Mouse (Mus musculus): ENCODE measurements around the gene 4930432K21Rik. TPM values are rescaled to one million over a fixed set of nuclear protein-coding genes. Genes with fewer than 3 reads are reported as not detected.

4930432K21Rik gene
- polyA plus RNA-seq, 1 experiment from 2014 or later, result 1.9 TPM

DNA sequence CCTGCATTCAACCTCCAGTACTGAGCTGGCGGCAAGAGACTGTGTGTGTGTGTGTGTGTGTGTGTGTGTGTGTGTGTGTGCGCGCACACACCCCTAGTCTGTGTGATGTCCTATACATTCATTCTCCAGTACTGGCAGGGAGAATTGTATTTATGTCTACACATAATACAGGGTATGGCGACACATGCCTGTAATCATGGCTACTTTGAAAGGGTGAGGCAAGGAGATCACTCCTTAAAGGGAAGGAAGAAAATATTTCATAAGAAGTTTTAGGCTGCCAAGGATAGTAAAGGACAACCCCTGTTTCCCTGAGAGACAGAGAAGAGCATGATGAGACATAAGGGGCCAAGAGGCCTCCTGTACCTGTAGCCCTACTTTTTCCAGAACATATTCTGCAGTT lies 9.8 kb downstream of the 4930432K21Rik start:
- H3K4me2 ChIP-seq (replicated peaks), result no peak overlapping the region
- no peaks in the 10 kb centered on the region for H3K4me1 ChIP-seq
- peaks cover 20% of the 10 kb centered on the region; the same call in 1 of the 2 replicates for H3K36me3 ChIP-seq
- ATAC-seq (ENCODE audit: low FRiP score), result no peak
- WGBS, result 94% methylated on average over 4 of the region's 4 CpGs
- no peak overlapping the region for H3K4me3 ChIP-seq
- H3K27me3 ChIP-seq, result no peaks in the 10 kb centered on the region
- no peak overlapping the region for H3K27ac ChIP-seq
- no peak overlapping the region for H3K9ac ChIP-seq
- no peaks in the 10 kb centered on the region for H3K9me3 ChIP-seq (replicated peaks)

DNA sequence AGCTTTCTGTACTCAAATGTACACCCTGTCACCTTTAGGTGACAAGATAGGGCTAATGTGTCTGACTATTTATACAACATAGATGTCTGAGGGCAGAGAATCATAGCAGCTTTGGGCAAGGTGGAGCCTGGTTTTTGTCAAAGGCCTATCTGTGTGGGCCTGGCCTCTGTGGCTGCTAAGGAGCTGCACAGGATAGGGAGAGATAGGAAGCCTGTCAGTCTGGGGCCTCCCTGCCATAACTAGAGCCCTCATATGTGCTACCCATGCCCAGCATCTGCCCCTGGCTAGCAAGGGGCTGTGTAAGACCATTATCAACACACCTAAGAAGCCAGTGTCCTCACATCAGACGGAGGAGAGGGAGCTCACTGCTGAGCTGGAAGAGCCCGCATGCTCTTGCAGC lies 19.9 kb downstream of the 4930432K21Rik start:
- Histone ChIP-seq H3K27ac (no peak overlapping the region), H3K4me1 (no peaks in the 10 kb centered on the region), H3K27me3 (no peaks in the 10 kb centered on the region), H3K36me3 (peaks cover 28% of the 10 kb centered on the region), H3K9me3 (replicated peaks) (no peaks in the 10 kb centered on the region), H3K4me2 (replicated peaks) (no peak overlapping the region), H3K4me3 (no peak overlapping the region), H3K9ac (no peak overlapping the region)
- WGBS, result 87% methylated on average over 2 of the region's 2 CpGs
- ATAC-seq (ENCODE audit: low FRiP score), result no peak

- Histone ChIP-seq H3K36me3 (peaks cover 51% of the 10 kb centered on the region), H3K4me2 (replicated peaks) (no peak overlapping the region), H3K27me3 (no peaks in the 10 kb centered on the region), H3K9ac (no peak overlapping the region), H3K9me3 (replicated peaks) (no peaks in the 10 kb centered on the region), H3K4me3 (no peak overlapping the region), H3K27ac (no peak overlapping the region), H3K4me1 (no peaks in the 10 kb centered on the region)
- ATAC-seq (ENCODE audit: low FRiP score), result no peak
- WGBS, result 87% methylated on average over 5 of the region's 5 CpGs
These were observed 22.3 kb downstream of the 4930432K21Rik start for GRCm38 (mm10) chr8:84170096-84170495.

GRCm38 (mm10) chr8:84173861-84174260 lies 26.0 kb downstream of the 4930432K21Rik start:
- Histone ChIP-seq H3K27me3 (no peaks in the 10 kb centered on the region), H3K9me3 (replicated peaks) (no peaks in the 10 kb centered on the region), H3K9ac (no peak overlapping the region), H3K36me3 (peaks cover 64% of the 10 kb centered on the region), H3K4me1 (peaks cover 14% of the 10 kb centered on the region), H3K4me2 (replicated peaks) (no peak overlapping the region), H3K27ac (no peak overlapping the region), H3K4me3 (no peak overlapping the region)
- WGBS, result 79% methylated on average over 6 of the region's 6 CpGs
- no peak for ATAC-seq (ENCODE audit: low FRiP score)

- WGBS, result 47% methylated on average over 3 of the region's 3 CpGs
- H3K9ac ChIP-seq, result no peak overlapping the region
These were observed 28.7 kb downstream of the 4930432K21Rik start for GRCm38 (mm10) chr8:84176560-84176959.

DNA sequence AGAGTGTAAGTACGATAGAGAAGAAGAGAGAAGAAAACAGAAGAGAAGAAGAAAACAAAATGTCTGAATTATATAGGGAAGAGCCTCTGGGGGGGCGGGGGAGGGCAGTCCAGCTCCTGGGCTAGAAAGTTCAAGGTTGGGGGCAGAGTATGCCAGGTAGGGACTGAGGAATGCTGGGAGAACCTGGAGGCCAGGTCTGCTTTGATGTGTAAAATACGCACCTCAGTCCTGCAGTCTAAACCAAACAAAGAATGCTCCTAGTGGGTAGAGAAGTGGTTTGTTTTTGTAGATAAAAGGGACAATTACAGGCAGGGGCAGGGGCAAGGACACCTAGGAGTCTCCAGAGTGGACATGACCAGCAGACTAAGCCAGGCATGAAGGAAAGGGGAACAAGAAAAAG lies 29.6 kb downstream of the 4930432K21Rik start:
- H3K27me3 ChIP-seq, result no peaks in the 10 kb centered on the region
- WGBS, result 93% methylated on average over 3 of the region's 3 CpGs
- H3K4me1 ChIP-seq, result peaks cover 49% of the 10 kb centered on the region
- H3K4me3 ChIP-seq, result no peak overlapping the region
- no peak overlapping the region for H3K27ac ChIP-seq
- H3K9me3 ChIP-seq (replicated peaks), result no peaks in the 10 kb centered on the region
- ATAC-seq (ENCODE audit: low FRiP score), result no peak
- peaks cover 39% of the 10 kb centered on the region for H3K36me3 ChIP-seq
- no peak overlapping the region for H3K4me2 ChIP-seq (replicated peaks)
- H3K9ac ChIP-seq, result no peak overlapping the region

More at GRCm38 (mm10) chr8:84176560-84176959, 28.7 kb downstream of the 4930432K21Rik start:
- H3K36me3 ChIP-seq, result peaks cover 47% of the 10 kb centered on the region
- H3K4me3 ChIP-seq, result no peak overlapping the region
- H3K27me3 ChIP-seq, result no peaks in the 10 kb centered on the region
- H3K27ac ChIP-seq, result no peak overlapping the region
- ATAC-seq (ENCODE audit: low FRiP score), result no peak
- no peak overlapping the region for H3K4me2 ChIP-seq (replicated peaks)
- peaks cover 41% of the 10 kb centered on the region for H3K4me1 ChIP-seq
- no peaks in the 10 kb centered on the region for H3K9me3 ChIP-seq (replicated peaks)

GRCm38 (mm10) chr8:84178592-84178991 lies 30.8 kb downstream of the 4930432K21Rik start:
- 70% methylated on average over 8 of the region's 8 CpGs for WGBS
- H3K27me3 ChIP-seq, result no peaks in the 10 kb centered on the region
- H3K4me2 ChIP-seq (replicated peaks), result no peak overlapping the region; the same call in 1 of the 2 replicates
- no peak for ATAC-seq (ENCODE audit: low FRiP score)
- H3K9me3 ChIP-seq (replicated peaks), result no peaks in the 10 kb centered on the region
- H3K27ac ChIP-seq, result no peak overlapping the region
- peaks cover 27% of the 10 kb centered on the region for H3K36me3 ChIP-seq
- H3K4me3 ChIP-seq, result no peak overlapping the region
- H3K4me1 ChIP-seq, result peaks cover 56% of the 10 kb centered on the region
- no peak overlapping the region for H3K9ac ChIP-seq

DNA sequence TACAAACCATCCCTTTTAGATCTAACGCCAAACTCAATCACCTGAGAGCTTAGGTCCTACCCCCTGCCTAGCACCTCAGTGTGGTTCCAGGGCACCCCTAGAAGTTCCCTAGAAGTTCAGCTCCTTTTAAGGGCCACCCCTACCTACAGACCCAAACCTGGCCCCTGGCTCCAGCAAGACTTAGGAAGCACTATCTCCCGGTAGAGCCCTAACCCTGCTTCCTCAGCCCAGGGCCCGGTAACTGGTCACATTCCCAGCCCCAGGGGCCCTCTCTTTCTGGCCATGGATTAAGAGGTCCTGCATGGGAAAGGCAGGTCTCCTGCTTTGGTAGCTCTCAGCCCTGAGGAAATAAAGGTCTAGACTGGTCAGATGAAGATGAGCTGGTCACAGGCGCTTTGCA lies 32.1 kb downstream of the 4930432K21Rik start:
- Histone ChIP-seq H3K4me1 (peaks cover 65% of the 10 kb centered on the region), H3K27ac (peak overlapping the region; percentile 94), H3K9me3 (replicated peaks) (no peaks in the 10 kb centered on the region), H3K27me3 (no peaks in the 10 kb centered on the region; the same call in 1 of the 2 replicates), H3K4me3 (peak overlapping the region; percentile 32), H3K4me2 (replicated peaks) (peak overlapping the region; percentile 75), H3K9ac (peak overlapping the region; percentile 68), H3K36me3 (peaks cover 14% of the 10 kb centered on the region)
- WGBS, result 3% methylated on average over 4 of the region's 4 CpGs
- ATAC-seq (ENCODE audit: low FRiP score), result no peak; the same call in 1 of the 2 replicates

- whole genome bisulfite sequencing, result under 1% methylated on average over 16 of the region's 16 CpGs
- Histone ChIP-seq H3K9ac (peak overlapping the region; percentile 68), H3K4me3 (peak overlapping the region; percentile 32), H3K4me1 (peaks cover 65% of the 10 kb centered on the region), H3K27me3 (peaks cover 3% of the 10 kb centered on the region; the same call in 1 of the 2 replicates), H3K27ac (peak overlapping the region; percentile 94), H3K4me2 (replicated peaks) (peak overlapping the region; percentile 75), H3K9me3 (replicated peaks) (no peaks in the 10 kb centered on the region), H3K36me3 (peaks cover 7% of the 10 kb centered on the region)
- peak; percentile 73 for ATAC-seq (ENCODE audit: low FRiP score)
These were observed 32.8 kb downstream of the 4930432K21Rik start for GRCm38 (mm10) chr8:84180530-84181190.

- Histone ChIP-seq H3K9ac (peak overlapping the region; percentile 99), H3K4me2 (replicated peaks) (peak overlapping the region; percentile 75), H3K27ac (peak overlapping the region; percentile 96), H3K4me3 (peak overlapping the region; percentile 90), H3K4me1 (peaks cover 63% of the 10 kb centered on the region), H3K9me3 (replicated peaks) (no peaks in the 10 kb centered on the region), H3K27me3 (peaks cover 7% of the 10 kb centered on the region), H3K36me3 (no peaks in the 10 kb centered on the region)
- ATAC-seq (ENCODE audit: low FRiP score), result no peak
- WGBS, result 67% methylated on average over 4 of the region's 4 CpGs
These were observed 35.0 kb downstream of the 4930432K21Rik start for GRCm38 (mm10) chr8:84182833-84183232.

GRCm38 (mm10) chr8:84183261-84184084 lies 35.6 kb downstream of the 4930432K21Rik start:
- under 1% methylated on average over 76 of the region's 87 CpGs for WGBS
- Histone ChIP-seq H3K27ac (peak overlapping the region; percentile 96), H3K4me1 (peaks cover 62% of the 10 kb centered on the region), H3K9me3 (replicated peaks) (no peaks in the 10 kb centered on the region), H3K36me3 (no peaks in the 10 kb centered on the region), H3K4me3 (peak overlapping the region; percentile 90), H3K27me3 (peaks cover 7% of the 10 kb centered on the region), H3K9ac (peak overlapping the region; percentile 99), H3K4me2 (replicated peaks) (peak overlapping the region; percentile 75)
- peak; percentile 51 for ATAC-seq (ENCODE audit: low FRiP score)

Measured in hindbrain, embryonic 12.5 days (tissue).